Mouse (Mus musculus) gastrocnemius, adult 2 months (tissue): ENCODE results near the gene Sh2b3. TPM values are rescaled to one million over a fixed set of nuclear protein-coding genes. Genes with fewer than 3 reads are reported as not detected.
A peak's percentile ranks its signal among the peaks of the same experiment; 100 is the strongest.
"Not testable (repeated sequence)": the region's sequence is repeated elsewhere in the genome, so short reads cannot be mapped to it uniquely, and the experiment has no call there.

ENCODE experiments used
- DNase-seq: peaks from one replicate; pipeline ENCODE4 v3.0.0; 2022
- H3K27ac ChIP-seq: fragments of 200-600 bp; 2 replicates; pipeline ENCODE4 v1.8.1; 2022; ENCODE audit warnings: mild to moderate bottlenecking
- H3K4me3 ChIP-seq: fragments of 200-600 bp; 2 replicates; pipeline ENCODE4 v1.8.1; 2022; ENCODE audit warnings: mild to moderate bottlenecking, moderate library complexity
- CTCF ChIP-seq: fragments of 200-600 bp; IDR thresholded peaks from 2 replicates; pipeline ENCODE4 v1.8.1; 2022; ENCODE audit warnings: antibody characterized with exemption, mild to moderate bottlenecking, moderate library complexity
- intact Hi-C: fragments of 180-260 bp; cut with DNase I; formaldehyde crosslinking; loops from one replicate; pipeline ENCODE4 v1.15.1; 2025
- total RNA-seq, 2 experiments: library from RNA; stranded (reverse); gene quantifications; 2 replicates each; pipeline ENCODE4 v1.2.3; 2021

Sh2b3 gene
- total RNA-seq, 2 experiments from 2014 or later: 11.9 to 15.4 TPM

DNA sequence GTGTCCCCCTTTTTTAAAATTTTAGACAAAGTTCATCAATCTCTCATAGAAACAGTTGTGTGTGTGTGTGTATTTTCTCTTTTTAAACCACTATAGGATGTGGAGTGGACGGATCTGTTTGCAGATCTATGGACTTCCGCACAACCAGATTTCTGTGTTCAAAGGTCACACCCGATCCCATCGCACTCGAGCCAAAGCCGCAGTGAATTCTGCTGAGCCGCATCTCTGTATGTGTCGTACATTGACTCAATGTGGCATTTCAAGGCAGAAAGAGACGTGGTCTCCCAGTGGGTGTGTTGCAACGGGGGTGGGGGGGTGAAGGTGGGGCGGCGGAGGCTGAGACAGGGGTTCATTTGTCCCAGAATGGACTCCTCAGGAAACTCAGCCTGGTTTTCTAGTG is 21.0 kb upstream of the Sh2b3 start:
- Histone ChIP-seq H3K27ac (no peak overlapping the region), H3K4me3 (no peak overlapping the region)
- intact Hi-C loops: no loop called here
- DNase-seq: no peak
- no peak for TF ChIP-seq CTCF

DNA sequence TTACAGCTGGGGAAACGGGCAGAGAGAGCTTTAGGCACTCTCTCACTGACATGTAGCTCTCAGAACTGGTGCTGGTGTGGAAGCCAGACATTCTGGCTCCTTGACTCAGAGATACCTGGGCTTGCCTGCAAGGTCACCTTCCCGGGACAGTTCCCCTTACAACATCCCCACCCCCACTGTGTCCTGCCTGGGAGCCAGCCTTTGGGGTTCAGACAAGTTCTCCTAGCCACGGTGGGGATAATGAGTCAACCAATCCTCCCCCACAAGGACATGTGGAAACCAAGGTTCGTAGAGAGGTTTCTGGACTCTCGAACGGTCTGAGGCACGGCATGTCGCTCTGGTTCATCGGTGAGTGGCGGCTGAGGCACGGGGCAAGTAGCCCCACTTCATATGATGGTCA is 19.3 kb upstream of the Sh2b3 start:
- Histone ChIP-seq H3K27ac (no peak overlapping the region), H3K4me3 (no peak overlapping the region)
- DNase-seq: no peak
- no peak for TF ChIP-seq CTCF
- intact Hi-C loops: no loop called here

DNA sequence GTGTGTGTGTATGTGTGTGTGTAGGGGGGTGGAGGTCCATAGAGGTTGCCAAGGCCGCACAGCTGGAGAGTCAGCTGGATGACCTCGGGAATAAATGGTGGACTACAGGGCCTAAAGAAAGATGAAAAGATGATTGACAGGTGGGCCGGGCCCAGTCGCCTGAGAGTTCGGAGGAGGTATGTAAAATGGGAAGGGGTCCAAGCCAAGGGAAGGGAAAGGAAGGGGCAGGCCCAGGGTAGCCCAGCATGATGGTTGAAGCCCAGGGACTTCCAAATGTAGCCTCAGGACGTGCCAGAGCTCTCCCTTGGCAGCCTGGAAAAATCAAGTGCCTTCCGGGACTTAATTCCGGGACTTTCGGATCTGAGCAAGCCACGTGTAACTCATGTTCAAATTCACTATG is 17.3 kb upstream of the Sh2b3 start:
- Histone ChIP-seq H3K27ac (no peak overlapping the region), H3K4me3 (no peak overlapping the region)
- intact Hi-C loops: no loop called here
- TF ChIP-seq CTCF: no peak
- DNase-seq: no peak

DNA sequence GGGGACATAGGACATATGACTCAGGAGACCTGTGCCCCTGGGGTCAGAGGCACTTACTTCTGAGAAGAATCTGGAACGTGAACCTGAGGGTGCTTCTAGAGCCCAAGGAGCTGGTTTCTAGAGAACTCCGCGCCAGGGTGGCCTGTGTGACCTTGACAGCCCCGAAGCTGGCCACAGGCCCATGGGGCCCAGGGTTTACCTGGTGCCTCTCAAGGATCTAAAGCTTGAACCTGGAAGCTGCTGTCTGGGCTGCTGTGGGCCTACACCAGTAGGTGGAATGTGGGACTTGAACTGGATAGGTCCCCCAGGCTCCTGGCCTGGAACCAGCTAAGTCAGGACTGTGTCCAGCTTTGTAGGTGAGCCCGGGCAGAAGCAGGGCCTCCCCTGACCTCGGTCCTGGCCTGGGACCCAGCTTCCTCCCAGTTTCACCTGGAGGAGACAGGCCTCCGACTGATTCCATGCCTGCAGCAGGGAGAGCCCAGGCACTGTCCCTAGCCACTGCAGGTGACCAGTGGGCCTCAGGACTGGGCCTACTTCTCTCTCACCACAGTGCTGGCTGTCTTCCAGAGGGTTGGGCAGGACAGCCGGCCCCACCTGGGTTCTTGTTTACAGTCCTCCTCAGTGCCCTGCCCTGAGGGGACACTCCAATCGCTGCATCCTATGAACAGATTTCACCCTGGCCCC is 16.1 kb upstream of the Sh2b3 start:
- H3K27ac ChIP-seq: no peak overlapping the region
- DNase-seq: no peak
- no peak overlapping the region for H3K4me3 ChIP-seq
- TF ChIP-seq CTCF: no peak
- intact Hi-C loops: no loop called here

DNA sequence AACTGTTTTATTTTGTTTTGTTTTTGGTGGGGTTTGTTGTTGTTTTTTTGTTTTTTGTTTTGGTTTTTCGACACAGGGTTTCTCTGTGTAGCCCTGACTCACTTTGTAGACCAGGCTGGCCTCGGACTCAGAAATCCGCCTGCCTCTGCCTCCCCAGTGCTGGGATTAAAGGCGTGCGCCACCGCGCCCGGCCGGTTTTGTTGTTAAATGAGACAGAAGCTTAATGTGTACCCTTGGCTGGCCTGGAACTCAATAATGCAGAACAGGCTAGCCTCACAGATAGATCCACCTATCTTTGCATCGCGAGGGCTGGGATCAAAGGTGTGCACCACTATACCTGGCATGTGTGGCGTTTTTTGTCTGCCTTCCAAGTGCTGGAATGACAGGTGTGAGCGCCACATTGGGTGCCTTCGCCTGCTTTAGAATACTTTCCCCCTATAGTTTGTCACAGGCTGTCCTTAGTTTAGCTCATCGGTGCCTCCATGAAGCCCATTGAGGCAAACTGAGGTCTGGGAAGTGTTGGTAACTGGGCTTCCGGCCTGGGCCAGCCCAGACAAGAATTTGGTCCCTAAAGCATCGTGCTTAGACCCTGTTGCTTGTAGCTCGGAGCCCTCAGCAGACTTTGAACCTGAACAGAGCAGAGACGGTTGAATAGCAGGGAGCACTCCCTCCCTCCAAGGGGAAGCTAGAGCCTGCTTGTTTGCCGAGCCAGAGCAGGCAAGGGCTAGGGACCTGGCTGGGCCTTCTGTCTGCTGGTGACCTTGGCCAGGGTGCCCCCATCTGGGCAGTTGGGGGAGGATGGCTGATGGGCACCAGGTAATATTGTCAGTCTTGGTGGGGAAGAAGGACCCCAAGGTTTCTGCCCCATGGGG is 12.3 kb upstream of the Sh2b3 start:
- peak overlapping the region; percentile 87 for H3K27ac ChIP-seq
- intact Hi-C loops: loop anchor here (10.0 kb wide), 1 partner anchor 55 kb away; no protein-coding TSS in a partner anchor
- no peak for DNase-seq
- TF ChIP-seq CTCF: 0 out of 2 replicates have a peak, but pooled peaks have one; percentile 1
- H3K4me3 ChIP-seq: peak overlapping the region; percentile 93

DNA sequence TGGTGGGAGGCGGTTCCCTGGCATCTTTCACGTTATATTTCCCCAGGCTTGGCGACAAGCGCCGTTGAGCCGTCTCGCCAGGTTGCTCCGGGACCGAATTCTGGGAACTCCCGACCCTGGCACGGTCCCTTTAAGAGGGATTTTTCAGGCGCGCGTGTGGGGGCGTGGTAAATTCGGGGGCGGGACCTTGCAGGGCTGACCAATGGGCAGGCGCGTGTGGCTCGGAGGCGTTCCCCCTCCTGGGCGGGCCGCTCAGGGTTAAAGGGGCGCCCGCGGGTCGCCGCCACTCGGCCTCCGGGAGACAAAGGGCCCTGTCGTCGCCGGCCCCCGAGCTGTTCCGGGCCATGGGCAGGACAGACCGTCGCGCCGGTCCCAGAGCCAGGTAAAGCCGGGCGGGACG is 11.3 kb upstream of the Sh2b3 start, which contains the start of gene Pheta1:
TSS of gene Pheta1 (plus strand) at position 242 of the 400 bp plus-strand sequence.
- Histone ChIP-seq H3K4me3 (peak within 1 kb of the TSS; percentile 93), H3K27ac (peak within 1 kb of the TSS; percentile 87)
- peak; percentile 97 for DNase-seq
- intact Hi-C loops: loop anchor here (10.0 kb wide), 1 partner anchor 54 kb away; no protein-coding TSS in a partner anchor
- no peak for TF ChIP-seq CTCF

DNA sequence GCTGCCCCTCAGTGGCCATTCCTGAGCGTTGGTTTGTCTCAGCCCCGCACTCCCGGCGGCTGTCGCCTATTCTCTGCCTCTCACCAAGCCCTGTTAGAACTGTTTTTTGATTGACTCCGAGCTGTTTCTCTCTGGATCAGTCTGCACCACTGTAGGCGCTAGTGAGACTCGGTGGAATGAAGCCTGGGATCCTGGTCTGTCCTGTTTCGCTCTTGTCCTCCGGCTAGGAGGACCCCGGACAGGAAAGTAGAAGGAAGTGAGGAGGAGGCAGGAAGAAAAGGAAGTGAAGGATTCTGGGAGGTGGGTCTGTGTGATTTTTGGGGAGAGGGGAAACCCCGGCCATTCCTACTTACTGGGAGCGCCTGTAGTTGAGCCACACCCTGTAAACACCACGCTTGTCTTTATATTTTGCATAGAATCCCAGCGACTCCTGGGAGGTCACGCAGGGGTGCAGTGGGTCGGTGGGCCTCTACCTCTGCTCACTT is 10.6 kb upstream of the Sh2b3 start:
- intact Hi-C loops: loop anchor here (10.0 kb wide), 1 partner anchor 53 kb away; no protein-coding TSS in a partner anchor
- peak; percentile 44 for TF ChIP-seq CTCF
- peak; percentile 68 for DNase-seq

DNA sequence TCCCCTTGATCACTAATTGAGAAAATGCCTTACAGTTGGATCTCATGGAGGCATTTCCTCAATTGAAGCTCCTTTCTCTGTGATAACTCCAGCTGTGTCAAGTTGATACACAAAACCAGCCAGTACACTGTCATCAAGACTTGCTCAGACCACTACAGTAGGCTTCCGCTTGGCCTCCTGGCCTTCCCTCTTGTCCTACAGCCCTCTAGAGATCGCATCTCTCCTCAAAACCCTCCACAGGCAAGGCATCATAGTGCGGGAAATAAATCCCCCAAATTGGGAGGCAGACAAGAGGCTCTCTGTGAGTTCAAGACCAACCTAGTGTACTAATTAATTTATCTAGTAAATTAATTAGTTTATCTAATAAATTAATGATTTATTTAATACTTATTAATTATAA is 9.8 kb upstream of the Sh2b3 start:
- H3K27ac ChIP-seq, H3K4me3 ChIP-seq, DNase-seq: not testable (repeated sequence)
- intact Hi-C loops: loop anchor here (10.0 kb wide), 1 partner anchor 52 kb away; no protein-coding TSS in a partner anchor

More for the DNA sequence above, 10.6 kb upstream of the Sh2b3 start:
- peak overlapping the region; percentile 93 for H3K4me3 ChIP-seq
- H3K27ac ChIP-seq: peak overlapping the region; percentile 87

DNA sequence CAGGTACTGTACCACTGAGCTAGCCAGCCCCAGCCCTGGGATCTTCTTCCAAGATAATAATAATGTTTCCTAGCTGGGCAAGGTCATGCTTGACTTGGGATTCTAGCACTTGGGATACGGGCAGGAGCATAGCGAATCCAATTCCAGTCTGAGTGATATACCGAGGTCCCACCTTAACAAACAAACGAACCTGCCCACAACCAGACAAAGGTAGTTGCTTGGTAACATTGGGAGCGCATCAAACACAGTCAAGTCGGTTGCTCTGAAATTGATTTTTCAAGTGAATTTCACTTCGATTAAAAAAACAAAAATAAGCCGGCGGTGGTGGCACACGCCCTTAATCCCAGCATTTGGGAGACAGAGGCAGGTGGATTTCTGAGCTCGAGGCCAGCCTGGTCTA is 8.9 kb upstream of the Sh2b3 start:
- TF ChIP-seq CTCF: no peak
- no peak overlapping the region for H3K27ac ChIP-seq
- intact Hi-C loops: loop anchor here (10.0 kb wide), 1 partner anchor 52 kb away; no protein-coding TSS in a partner anchor
- DNase-seq: no peak
- H3K4me3 ChIP-seq: no peak overlapping the region

DNA sequence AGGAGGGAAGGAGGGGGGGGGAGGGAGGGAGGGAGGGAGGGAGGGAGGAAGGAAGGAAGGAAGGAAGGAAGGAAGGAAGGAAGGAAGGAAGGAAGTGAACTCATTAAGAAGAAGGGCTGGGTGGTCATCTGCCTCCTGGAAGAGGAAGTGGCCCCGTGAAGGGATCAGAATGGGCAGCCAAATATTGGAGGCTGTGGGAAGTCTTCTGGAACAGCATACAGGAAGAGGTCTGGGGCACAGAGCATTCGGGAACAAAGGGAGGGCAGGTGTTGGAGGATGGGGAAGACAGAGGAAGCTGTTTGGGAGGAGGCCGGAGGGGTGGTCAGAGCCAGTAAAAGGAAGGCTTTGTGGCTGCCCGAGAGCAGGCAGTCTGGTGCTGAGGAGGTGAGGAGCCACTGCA is 7.9 kb upstream of the Sh2b3 start:
- Histone ChIP-seq H3K27ac (peak overlapping the region; percentile 24; the same call in 1 of the 2 replicates), H3K4me3 (no peak overlapping the region)
- no peak for DNase-seq
- intact Hi-C loops: loop anchor here (10.0 kb wide), 1 partner anchor 51 kb away; no protein-coding TSS in a partner anchor
- TF ChIP-seq CTCF: no peak

DNA sequence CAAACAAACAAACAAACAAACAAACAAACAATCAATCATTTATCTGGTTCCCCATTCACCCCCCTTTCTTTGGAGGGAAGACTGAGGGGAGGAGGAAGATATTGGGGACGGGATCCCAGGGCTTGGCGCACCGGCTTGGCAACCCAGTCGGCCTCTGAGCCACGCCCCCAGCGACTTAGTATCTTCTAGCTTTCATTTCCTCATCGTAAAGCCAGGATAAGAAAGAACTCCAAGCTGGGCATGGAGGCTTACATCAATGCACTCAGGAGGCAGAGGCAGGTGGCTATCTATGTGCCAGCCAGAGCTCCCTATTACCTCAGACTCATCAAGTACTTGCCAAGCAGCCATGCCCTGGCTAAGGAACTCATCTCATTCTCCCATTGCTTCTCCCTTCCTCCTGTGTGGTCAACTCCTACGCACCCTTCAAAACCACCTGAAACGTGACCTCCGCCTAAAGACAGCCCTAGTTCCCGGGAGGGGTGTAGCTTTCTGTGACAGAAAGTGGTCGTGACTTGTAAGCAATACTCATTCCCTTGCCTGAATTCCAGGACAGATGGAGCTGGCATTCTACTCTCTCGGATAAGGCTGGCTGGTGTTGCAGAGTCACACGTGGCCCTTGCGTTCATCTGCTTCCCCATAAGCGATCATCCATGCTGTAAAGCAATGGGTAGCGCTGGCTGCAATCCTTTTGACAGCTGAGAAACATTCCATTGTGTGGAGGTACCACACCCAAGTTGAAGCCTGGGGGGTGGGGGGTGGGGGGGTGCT is 5.9 kb upstream of the Sh2b3 start:
- DNase-seq: no peak
- Histone ChIP-seq H3K27ac (peak overlapping the region; percentile 83), H3K4me3 (peak overlapping the region; percentile 73)
- intact Hi-C loops: loop anchor here (2.0 to 10.0 kb wide), 2 partner anchors 49 to 215 kb away; no protein-coding TSS in a partner anchor
- TF ChIP-seq CTCF: no peak

DNA sequence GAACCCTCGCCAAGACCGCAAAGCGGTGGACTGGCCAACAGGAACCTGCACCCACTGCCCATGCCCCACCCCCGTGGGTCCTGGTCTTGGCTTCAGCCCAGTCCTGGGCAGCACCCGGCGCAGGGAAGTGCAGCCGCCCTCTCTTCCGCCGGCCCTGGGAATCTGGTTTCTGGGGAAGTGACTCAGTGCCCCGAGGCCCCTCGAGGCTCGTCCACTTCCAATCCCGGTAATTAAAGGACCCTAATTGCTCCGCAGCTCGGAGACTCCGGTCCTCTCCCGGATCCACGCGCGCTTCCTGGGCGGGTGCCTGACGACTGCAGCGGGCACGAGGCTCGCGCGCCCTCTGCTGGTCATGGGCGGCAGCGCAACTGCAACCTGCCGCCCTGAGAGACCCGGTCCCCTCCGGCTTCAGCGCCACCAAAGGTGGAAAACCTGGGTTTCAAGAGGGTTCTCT is 5.2 kb upstream of the Sh2b3 start:
- intact Hi-C loops: loop anchor here (1.0 to 10.0 kb wide), 3 partner anchors 27 to 214 kb away; no protein-coding TSS in a partner anchor
- DNase-seq: peak; percentile 91

More for the DNA sequence above, 5.2 kb upstream of the Sh2b3 start:
- peak overlapping the region; percentile 73 for H3K4me3 ChIP-seq
- TF ChIP-seq CTCF: no peak; the same call in 1 of the 2 replicates
- peak overlapping the region; percentile 83 for H3K27ac ChIP-seq
